Mouse (Mus musculus) lung, adult 18-20 months (tissue): ENCODE data around the gene Tlx2.

ENCODE experiments used
- DNase-seq, 2 experiments: peaks; one replicate each; pipeline ENCODE4 v3.0.0; 2022; ENCODE audit warnings: mixed read lengths in 2 of 2

The Tlx2 gene

DNA sequence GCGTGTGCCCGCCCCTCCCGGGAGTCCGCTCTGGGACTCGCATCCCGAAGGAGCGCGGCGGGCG, at the start of gene Tlx2:
Gene Tlx2 (minus strand): TSS at position 47 of the 64 bp plus-strand sequence.
- DNase-seq, result no peak

GRCm38 (mm10) chr6:83119734-83120051, 49.6 kb upstream of the Tlx2 start:
- DNase-seq, result no peak

GRCm38 (mm10) chr6:83118825-83119733, 49.0 kb upstream of the Tlx2 start:
- no peak for DNase-seq

DNA sequence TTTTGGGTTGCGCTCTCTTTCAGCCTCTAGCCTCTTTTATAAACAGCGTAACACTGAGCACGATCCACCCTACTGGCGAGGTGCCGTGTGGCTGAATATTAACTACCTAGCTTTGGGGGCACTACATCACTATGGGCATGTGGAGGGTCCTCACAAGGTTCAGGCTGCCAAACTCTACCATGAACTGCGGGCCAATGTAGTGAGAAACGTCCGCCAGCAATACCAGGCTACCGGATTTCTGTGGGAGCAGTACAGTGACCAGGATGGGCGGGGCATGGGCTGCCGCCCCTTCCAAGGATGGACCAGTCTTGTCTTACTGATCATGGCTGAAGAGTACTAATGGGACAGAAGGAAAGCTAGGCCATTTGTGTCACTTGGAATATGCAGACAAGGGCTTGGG, 48.3 kb upstream of the Tlx2 start:
- no peak for DNase-seq

DNA sequence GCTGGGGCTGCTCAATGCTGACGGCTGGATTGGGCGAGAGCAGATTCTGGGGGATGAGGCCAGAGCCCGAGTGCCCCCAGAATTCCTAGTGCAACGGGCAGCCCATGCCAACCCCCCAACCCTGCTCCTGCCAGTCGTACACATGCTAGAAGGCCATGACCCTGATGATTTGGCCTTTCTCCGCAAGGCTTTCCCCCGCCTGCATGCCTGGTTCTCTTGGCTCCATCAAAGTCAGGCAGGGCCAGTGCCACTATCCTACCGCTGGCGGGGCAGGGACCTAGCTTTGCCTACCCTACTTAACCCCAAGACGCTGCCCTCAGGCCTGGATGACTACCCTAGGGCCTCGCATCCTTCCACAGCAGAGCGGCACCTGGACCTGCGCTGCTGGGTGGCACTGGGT, 47.5 kb upstream of the Tlx2 start:
- DNase-seq, result no peak

GRCm38 (mm10) chr6:83117165-83117438, 47.0 kb upstream of the Tlx2 start:
- no peak for DNase-seq

DNA sequence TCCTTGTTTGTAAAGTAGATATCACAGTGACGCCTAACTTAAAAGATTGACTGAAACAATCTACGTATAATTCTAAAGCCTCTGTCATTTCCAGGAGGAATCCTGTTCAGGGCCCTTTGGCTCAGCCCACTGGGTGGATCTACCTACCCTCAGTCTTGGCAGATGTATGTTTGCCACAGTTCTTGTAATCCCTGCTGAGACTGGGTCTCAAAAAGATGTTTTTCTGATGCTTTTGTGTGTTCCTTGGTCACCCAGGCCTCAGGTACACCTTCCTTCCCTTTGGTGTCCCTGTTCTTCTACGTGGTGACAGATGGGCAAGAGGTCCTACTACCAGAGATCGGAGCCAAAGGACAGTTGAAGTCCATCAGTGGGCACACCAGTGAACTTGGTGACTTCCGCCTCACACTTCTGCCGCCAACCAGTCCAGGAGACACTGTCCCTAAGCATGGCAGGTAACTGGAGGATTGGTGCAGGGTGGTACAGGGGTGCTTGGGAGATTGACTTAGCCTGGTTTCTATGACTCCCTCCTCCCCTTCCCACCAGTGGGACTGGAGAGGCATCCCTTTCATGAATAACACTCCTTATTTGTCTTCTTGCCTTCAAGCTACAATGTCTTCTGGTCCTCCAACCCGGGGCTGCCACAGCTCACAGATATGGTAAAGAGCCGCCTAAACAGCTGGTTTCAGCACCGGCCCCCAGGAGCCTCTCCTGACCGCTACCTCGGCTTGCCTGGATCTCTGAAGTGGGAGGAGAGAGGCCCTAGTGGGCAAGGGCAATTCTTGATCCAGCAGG, 46.5 kb upstream of the Tlx2 start:
- no peak for DNase-seq

GRCm38 (mm10) chr6:83115682-83116372, 45.7 kb upstream of the Tlx2 start:
- no peak for DNase-seq

GRCm38 (mm10) chr6:83115011-83115671, 45.0 kb upstream of the Tlx2 start, which contains the start of gene Mogs:
TSS of gene Mogs (plus strand) at chr6:83115496.
- DNase-seq, result peak; percentile 94 to 96

DNA sequence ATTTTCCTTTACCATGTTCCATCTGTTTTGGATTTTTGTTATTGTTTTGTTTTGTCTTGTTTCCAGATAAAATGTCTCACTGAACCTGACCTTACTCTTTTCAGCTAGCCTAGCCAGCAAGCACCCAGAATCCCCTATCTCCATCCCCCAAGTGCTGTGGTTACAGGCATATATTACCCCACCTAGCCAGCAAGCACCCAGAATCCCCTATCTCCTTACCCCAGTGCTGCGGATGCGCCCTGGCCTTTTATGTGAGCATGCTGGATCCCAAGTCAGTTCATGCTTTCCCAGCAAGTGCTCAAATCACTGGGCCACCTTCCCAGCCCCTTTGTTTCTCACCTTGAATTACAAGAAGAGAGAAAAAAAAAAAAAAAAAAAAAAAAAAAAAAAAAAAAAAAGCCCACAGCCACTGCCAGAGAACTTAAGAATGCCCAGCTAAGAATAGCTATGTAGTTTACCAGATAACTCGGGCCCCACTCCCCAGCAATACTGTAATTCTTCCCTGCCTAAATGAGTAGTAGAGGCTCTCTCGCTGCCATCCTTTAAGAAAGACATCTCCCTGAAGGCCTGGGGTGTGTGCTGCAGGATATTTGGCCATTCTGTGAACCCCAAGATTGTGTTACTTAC, 41.5 kb upstream of the Tlx2 start:
- no peak for DNase-seq

DNA sequence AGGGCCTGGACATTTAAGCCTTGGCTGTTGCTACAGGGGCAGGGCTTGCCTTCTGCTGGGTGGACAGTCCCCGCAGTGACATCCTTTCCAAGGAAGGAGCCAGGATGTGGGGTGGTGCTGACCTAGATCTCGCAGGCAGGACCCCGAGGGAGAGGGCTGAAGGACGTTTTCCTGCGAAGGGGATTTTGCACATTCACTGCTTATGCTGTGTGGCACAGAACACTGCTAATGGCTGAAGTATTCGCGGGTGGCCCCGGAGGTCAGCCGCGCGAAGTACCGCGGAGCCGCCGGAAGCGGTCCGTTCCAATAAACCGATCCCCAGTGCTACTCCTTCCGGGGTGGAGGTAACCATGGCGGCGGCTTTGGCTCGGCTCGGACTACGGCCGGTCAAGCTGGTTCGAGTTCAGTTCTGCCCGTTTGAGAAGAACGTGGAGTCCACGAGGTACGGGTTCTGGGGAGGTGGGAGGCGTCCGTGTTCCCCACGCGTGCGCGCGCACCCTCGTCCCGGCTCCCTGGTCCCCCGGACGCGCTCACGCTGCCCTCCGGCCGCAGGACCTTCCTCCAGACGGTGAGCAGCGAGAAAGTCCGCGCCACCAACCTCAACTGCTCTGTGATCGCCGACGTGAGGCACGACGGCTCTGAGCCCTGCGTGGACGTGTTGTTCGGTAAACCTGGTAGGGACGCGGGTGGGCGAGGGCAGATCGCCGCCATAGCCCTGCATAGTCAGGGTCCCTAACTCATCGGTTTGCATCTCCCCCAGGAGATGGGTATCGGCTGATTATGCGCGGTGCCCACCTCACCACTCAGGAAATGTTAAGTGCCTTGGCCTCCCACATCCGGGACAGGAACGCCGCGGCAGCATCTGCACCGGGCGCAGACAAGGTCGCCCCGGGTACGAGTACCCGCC, 38.9 kb upstream of the Tlx2 start, which contains the start of gene Mrpl53:
Gene Mrpl53 (plus strand): TSS at position 279 of the 907 bp plus-strand sequence.
- peak; percentile 80 to 82 for DNase-seq

DNA sequence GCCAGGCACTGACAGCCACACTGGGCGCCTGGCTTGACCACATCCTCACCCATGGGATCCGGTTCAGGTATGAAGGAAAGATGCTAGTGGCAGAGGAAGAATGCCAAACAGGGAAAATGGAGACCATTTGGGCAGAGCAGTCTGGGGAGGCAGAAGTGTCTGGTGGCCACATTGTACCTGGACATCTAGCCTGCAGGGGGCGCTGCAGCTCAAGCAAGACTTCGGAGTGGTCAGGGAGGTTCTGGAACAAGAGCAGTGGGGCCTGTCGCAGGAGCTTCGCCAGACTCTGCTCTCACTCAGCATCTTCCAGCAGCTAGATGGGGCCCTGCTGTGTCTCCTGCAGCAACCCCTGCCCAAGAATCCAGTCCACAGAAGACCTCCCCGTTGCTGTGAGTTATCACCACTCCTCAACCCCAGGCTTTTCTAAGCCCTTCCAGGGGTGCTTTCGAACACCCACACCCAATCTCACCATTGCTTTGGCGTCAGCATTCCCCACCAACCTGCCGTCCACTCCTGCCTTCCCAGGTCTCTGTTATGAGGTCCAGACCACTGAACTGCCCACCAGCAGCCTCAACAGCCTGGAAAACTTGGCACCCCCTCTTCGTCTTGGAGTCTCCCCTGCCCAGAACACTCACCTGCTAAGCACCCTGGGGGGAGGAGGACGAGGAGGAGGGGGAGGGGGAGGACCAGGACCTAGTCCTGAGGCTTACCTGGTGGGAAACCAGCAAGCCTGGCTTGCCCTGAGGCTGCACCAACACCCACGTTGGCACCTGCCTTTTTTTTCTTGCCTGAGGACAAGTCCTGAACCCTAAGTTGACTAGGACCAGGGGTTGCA, 37.7 kb upstream of the Tlx2 start:
- DNase-seq, result peak; percentile 71 to 79

DNA sequence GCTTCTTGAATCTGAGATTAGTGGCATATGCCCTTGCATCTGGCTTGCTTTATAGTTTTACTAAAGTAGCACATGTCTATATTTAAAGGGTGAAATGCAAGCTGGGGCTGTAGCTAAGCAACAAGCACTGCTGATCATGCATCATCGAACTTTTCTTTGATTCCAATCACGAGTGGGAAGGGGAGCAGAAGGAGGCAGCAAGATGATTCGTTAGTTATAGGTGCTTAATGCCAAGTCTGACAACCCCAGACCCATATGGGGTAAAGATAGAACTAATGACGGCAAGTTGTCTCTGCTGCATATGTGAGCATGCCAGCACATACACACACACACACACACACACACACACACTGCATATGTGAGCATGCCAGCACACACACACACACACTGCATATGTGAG, 34.1 kb upstream of the Tlx2 start:
- DNase-seq, result no peak

- no peak for DNase-seq
Observed at GRCm38 (mm10) chr6:83103130-83103650, 33.1 kb upstream of the Tlx2 start.

- peak; percentile 60 to 61 for DNase-seq
Observed at GRCm38 (mm10) chr6:83101688-83102556, 31.8 kb upstream of the Tlx2 start.

DNA sequence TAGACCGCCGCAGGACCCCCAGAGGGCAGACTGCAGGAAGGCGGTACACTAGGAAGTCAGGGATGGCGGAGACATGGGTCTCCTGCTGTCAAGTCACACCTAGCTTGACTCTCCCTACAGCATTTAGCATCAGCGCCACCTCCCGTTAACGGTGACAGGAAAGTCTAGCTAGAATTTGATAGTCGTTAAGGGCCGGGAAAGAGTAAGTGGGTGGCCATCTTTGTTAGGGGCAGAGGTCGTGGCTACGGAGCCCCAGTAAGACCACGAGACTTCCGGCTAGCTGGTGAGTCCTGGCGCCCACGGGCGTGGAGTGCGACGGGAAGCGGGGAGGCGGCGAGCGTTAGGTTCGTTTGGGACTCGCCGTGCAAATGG, 31.2 kb upstream of the Tlx2 start, which contains the start of the genes Ccdc142 and Gm42688:
Gene Ccdc142 (plus strand): TSS at position 286 of the 372 bp plus-strand sequence.
Gene Gm42688 (plus strand): TSS at position 302 of the 372 bp plus-strand sequence.
- DNase-seq, result peak; percentile 94 to 95

DNA sequence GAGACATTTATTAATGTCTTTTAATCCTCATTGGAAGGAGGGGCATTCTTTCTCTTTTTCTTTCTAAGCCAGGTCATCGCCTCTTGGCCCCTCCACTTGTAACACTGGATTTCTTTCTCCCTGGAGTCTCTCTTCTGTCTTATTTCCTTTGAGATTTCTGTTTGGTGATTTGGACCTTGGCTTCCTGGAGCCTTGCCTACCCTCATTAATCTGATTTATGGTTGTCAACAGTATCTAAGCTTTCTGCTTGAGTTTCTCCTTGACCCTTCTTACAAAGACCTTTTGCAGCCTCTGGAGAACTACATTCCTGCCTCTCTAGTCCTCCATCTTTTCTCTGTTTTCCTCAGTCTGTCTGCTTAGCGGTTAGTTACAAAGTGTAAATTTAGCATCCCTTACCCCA, 28.3 kb upstream of the Tlx2 start:
- DNase-seq, result no peak

- DNase-seq, result no peak
Observed at GRCm38 (mm10) chr6:83095968-83096367, 25.9 kb upstream of the Tlx2 start.

- DNase-seq, result no peak
Observed at GRCm38 (mm10) chr6:83092416-83093127, 22.5 kb upstream of the Tlx2 start.
